ENCODE assay signal across 17 mouse cellular contexts in genomic region chr12:106841996-106842395, GRCm38 (mm10).
DNase-seq lines count a peak whose midpoint lies in the region; ATAC-seq lines count a peak whose summit lies in the region.
"Had no signal": no experiment of that assay in that cellular context is flagged by ENCODE, and none has a peak within 500 bp of the region (broad histone marks: within the 10 kb centered on the region; RNA-seq: fewer than 3 reads in every experiment).

No protein-coding gene starts in this region.

- H3K4me2 ChIP-seq in embryonic facial prominence, embryonic 11.5 days (ENCODE audit: low read depth, low read length): no peak overlapping the region
- no peak overlapping the region for H3K4me2 ChIP-seq in hindbrain, embryonic 13.5 days

- DNase-seq in left cerebral cortex, postnatal 4 days: peak; percentile 34
- DNase-seq in left cerebral cortex, adult 18-20 months (ENCODE audit: low spot score in 2 of 2): no peak
- no peak for DNase-seq in embryonic facial prominence, embryonic 11.5 days (ENCODE audit: low spot score)
- DNase-seq in layer of hippocampus, adult 9-10 months (ENCODE audit: low spot score): peak; percentile 24
- DNase-seq in heart, adult 8-10 months (ENCODE audit: low spot score): no peak
- DNase-seq in cerebellum, adult 18-20 months: no peak
- DNase-seq in thymus, postnatal 4 days: no peak
- DNase-seq: adrenal gland, adult 2 months; gastrocnemius, adult 2 months; heart, postnatal 36 days; kidney, postnatal 10 days; lung, postnatal 4 days; thymus, postnatal 14 days had no signal

- no peaks in the 10 kb centered on the region for H3K9me3 ChIP-seq in embryonic facial prominence, embryonic 11.5 days (replicated peaks; ENCODE audit: control insufficient read depth, low read length)
- H3K9me3 ChIP-seq in hindbrain, embryonic 13.5 days: no peaks in the 10 kb centered on the region
- H3K9me3 ChIP-seq: heart, embryonic 10.5 days had no signal

- H3K27ac ChIP-seq in embryonic facial prominence, embryonic 11.5 days (replicated peaks; ENCODE audit: low read depth, low read length): no peak overlapping the region
- H3K27ac ChIP-seq in hindbrain, embryonic 13.5 days: no peak overlapping the region; the same call in 1 of the 2 replicates
- H3K27ac ChIP-seq: gastrocnemius, adult 2 months; heart, embryonic 10.5 days; liver, embryonic 14.5 days had no signal

- no peaks in the 10 kb centered on the region for H3K27me3 ChIP-seq in embryonic facial prominence, embryonic 11.5 days (ENCODE audit: control insufficient read depth, insufficient read depth, low read length)
- H3K27me3 ChIP-seq in hindbrain, embryonic 13.5 days: peaks cover 4% of the 10 kb centered on the region; the same call in 1 of the 2 replicates

- H3K4me1 ChIP-seq in embryonic facial prominence, embryonic 11.5 days (ENCODE audit: control insufficient read depth, insufficient read depth, low read length): peaks cover 3% of the 10 kb centered on the region; the same call in 1 of the 2 replicates
- H3K4me1 ChIP-seq in hindbrain, embryonic 13.5 days (replicated peaks): peaks cover 32% of the 10 kb centered on the region

- intact Hi-C loops in left cerebral cortex, postnatal 4 days (cut with DNase I): no loop called here

- no peaks in the 10 kb centered on the region for H3K36me3 ChIP-seq in embryonic facial prominence, embryonic 11.5 days (replicated peaks; ENCODE audit: control insufficient read depth, insufficient read depth, low read depth, low read length)
- no peaks in the 10 kb centered on the region for H3K36me3 ChIP-seq in hindbrain, embryonic 13.5 days
- H3K36me3 ChIP-seq: heart, embryonic 10.5 days had no signal

- H3K4me3 ChIP-seq in embryonic facial prominence, embryonic 11.5 days (ENCODE audit: low read depth, low read length): no peak overlapping the region
- no peak overlapping the region for H3K4me3 ChIP-seq in hindbrain, embryonic 13.5 days
- H3K4me3 ChIP-seq: erythroblast, embryonic 14.5 days; gastrocnemius, adult 2 months; heart, embryonic 10.5 days had no signal

- no peak overlapping the region for H3K9ac ChIP-seq in embryonic facial prominence, embryonic 11.5 days (replicated peaks; ENCODE audit: low read length)
- 0 out of 2 replicates have a peak overlapping the region, but pooled peaks have one; percentile 39 for H3K9ac ChIP-seq in hindbrain, embryonic 13.5 days
- H3K9ac ChIP-seq: liver, embryonic 14.5 days had no signal

- WGBS in embryonic facial prominence, embryonic 11.5 days: 57% methylated on average over 8 of the region's 8 CpGs
- 48% methylated on average over 8 of the region's 8 CpGs for WGBS in hindbrain, embryonic 13.5 days

- peak; percentile 46; the same call in 1 of the 2 replicates for ATAC-seq in embryonic facial prominence, embryonic 11.5 days (replicated peaks; ENCODE audit: insufficient number of reproducible peaks, low FRiP score, low TSS enrichment, low read depth)
- no peak for ATAC-seq in hindbrain, embryonic 13.5 days (ENCODE audit: low FRiP score)

Comparison
In these comparisons a context has a peak if more than half of its experiments do, and no peak if none do; other contexts are left out.
1. DNase-seq: peak in left cerebral cortex, postnatal 4 days (single experiment) and layer of hippocampus, adult 9-10 months (single experiment); none in left cerebral cortex, adult 18-20 months (0 of 2), embryonic facial prominence, embryonic 11.5 days (single experiment), heart, adult 8-10 months (single experiment), cerebellum, adult 18-20 months (0 of 2) and thymus, postnatal 4 days (single experiment).